Mouse (Mus musculus) spleen, adult 2 months (tissue): Measurements from ENCODE around the gene Rom1. TPM values are rescaled to one million over a fixed set of nuclear protein-coding genes. Genes with fewer than 3 reads are reported as not detected.

Source experiments
- DNase-seq, 2 experiments: peaks; one replicate each; pipeline versions ENCODE4 v3.0.0 to v3.0.0-alpha.2; 2012 to 2021; ENCODE audit warnings: low spot score in 2 of 2, low read depth in 1 of 2
- H3K27ac ChIP-seq: fragments of 200-500 bp; 2 replicates; pipeline ENCODE4 v1.5.1; 2012; ENCODE audit warnings: low read length, inconsistent platforms; ENCODE audit not compliant: insufficient read depth
- H3K27me3 ChIP-seq: fragments of 200-500 bp; 2 replicates; pipeline ENCODE4 v1.6.1; 2012; ENCODE audit warnings: mild to moderate bottlenecking, moderate library complexity, low read length, inconsistent platforms; ENCODE audit not compliant: control insufficient read depth, insufficient read depth
- H3K36me3 ChIP-seq: fragments of 200-500 bp; 2 replicates; pipeline ENCODE4 v1.6.1; 2012; ENCODE audit warnings: mild to moderate bottlenecking, low read length, inconsistent platforms; ENCODE audit not compliant: control insufficient read depth, insufficient read depth
- H3K4me1 ChIP-seq: fragments of 200-500 bp; 2 replicates; pipeline ENCODE4 v1.6.1; 2011; ENCODE audit warnings: inconsistent platforms; ENCODE audit not compliant: control insufficient read depth, insufficient read depth, insufficient read length
- H3K4me3 ChIP-seq: fragments of 200-500 bp; 2 replicates; pipeline ENCODE4 v1.5.1; 2011; ENCODE audit warnings: mild to moderate bottlenecking, inconsistent platforms; ENCODE audit not compliant: insufficient read depth, insufficient read length; ENCODE audit errors: extremely low read depth
- CTCF ChIP-seq: fragments of 200-500 bp; IDR thresholded peaks from 2 replicates; pipeline ENCODE4 v1.5.1; 2011; ENCODE audit warnings: mild to moderate bottlenecking, inconsistent platforms; ENCODE audit not compliant: insufficient read depth, insufficient read length, insufficient replicate concordance; ENCODE audit errors: extremely low read depth
- POLR2A ChIP-seq: fragments of 200-500 bp; IDR thresholded peaks from 2 replicates; pipeline ENCODE4 v1.6.1; 2011; ENCODE audit warnings: low read depth, low read length, inconsistent platforms
- WGBS: fragments of 180-500 bp; shearing (Covaris S2); methylation state at CpG from one replicate; pipeline ENCODE4 v1.1.7; 2018; 5-methylcytosine and 5-hydroxymethylcytosine counted together
- polyA plus RNA-seq: library from polyadenylated mRNA; depleted of rRNA; stranded (reverse); fragments of >200 nt; gene quantifications from 2 replicates; pipeline ENCODE4 v1.2.3, GENCODE M21; 2012

The Rom1 gene
- polyA plus RNA-seq, 1 experiment = 10.0 TPM

DNA sequence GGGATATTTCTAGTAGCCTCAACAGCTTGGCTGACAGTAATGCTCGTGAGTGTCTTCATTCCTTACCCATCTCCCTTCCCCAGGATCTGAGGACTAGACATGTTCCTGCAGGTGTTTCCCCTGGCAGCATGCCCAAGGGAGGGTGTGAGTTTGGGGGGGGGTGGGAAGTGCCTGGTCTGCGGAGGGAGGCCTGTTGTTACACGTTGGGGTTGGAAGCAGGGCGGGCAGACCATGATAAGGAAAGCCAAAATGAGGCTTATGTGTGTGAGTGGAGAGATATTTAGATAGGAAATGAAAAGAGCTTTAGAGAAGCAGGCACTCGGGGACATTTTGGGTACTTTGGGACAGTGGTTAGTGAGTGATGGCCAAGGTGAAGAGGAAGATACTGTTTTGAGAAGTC, 14.9 kb upstream of the Rom1 start:
- Histone ChIP-seq H3K36me3 (peaks cover 41% of the 10 kb centered on the region), H3K27ac (peak overlapping the region; percentile 5; the same call in 1 of the 2 replicates)

DNA sequence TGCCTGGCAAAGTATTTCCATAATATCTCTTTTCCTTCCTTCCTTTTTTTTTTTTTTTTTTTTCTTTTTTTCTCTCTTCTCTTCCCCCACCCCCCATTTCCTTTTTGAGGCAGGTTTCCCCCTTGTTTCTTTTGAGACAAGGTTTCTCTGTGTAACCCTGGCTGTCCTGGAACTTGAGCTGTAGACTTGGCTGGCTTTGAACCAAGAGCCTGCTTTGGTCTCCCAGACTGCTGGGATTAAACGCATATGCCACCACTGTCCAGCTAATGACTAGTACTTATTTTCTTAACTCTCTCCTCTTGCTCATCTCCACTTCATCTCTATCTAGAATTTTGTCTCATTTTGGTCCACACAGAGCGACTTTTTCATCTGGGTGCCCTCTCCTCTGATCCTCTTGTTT, 13.9 kb upstream of the Rom1 start:
- peaks cover 17% of the 10 kb centered on the region for H3K4me1 ChIP-seq
- no peak for DNase-seq
- 35% methylated on average over 2 of the region's 2 CpGs for WGBS
- H3K36me3 ChIP-seq = peaks cover 36% of the 10 kb centered on the region
- H3K4me3 ChIP-seq = peak overlapping the region; percentile 93
- H3K27me3 ChIP-seq = no peaks in the 10 kb centered on the region
- TF ChIP-seq CTCF = no peak
- TF ChIP-seq POLR2A = no peak
- H3K27ac ChIP-seq = no peak overlapping the region

More for the DNA sequence above, 14.9 kb upstream of the Rom1 start:
- H3K4me1 ChIP-seq = peaks cover 17% of the 10 kb centered on the region
- DNase-seq = no peak
- H3K27me3 ChIP-seq = no peaks in the 10 kb centered on the region
- TF ChIP-seq CTCF (no peak), POLR2A (no peak)
- WGBS = 19% methylated on average over 5 of the region's 5 CpGs
- H3K4me3 ChIP-seq = no peak overlapping the region

GRCm38 (mm10) chr19:8942276-8942964, 13.3 kb upstream of the Rom1 start:
- Histone ChIP-seq H3K36me3 (peaks cover 32% of the 10 kb centered on the region), H3K27me3 (no peaks in the 10 kb centered on the region), H3K4me1 (peaks cover 17% of the 10 kb centered on the region), H3K4me3 (peak overlapping the region; percentile 93), H3K27ac (peak overlapping the region; percentile 99)
- no peak for TF ChIP-seq CTCF
- TF ChIP-seq POLR2A = peak; percentile 20; the same call in 1 of the 2 replicates
- DNase-seq = peak in 1 of 2 experiments; percentile 54
- under 1% methylated on average over 46 of the region's 46 CpGs for WGBS

GRCm38 (mm10) chr19:8941515-8942217, 12.5 kb upstream of the Rom1 start, which contains the start of gene Mta2:
TSS of gene Mta2 (plus strand) at chr19:8941875.
- WGBS = under 1% methylated on average over 64 of the region's 64 CpGs
- H3K4me3 ChIP-seq = peak within 1 kb of the TSS; percentile 93
- H3K27me3 ChIP-seq = no peaks in the 10 kb centered on the region
- peaks cover 17% of the 10 kb centered on the region for H3K4me1 ChIP-seq
- peak; percentile 89 for TF ChIP-seq POLR2A
- TF ChIP-seq CTCF = no peak
- peaks cover 30% of the 10 kb centered on the region for H3K36me3 ChIP-seq
- DNase-seq = peak; percentile 95 to 97
- peak within 1 kb of the TSS; percentile 99 for H3K27ac ChIP-seq

DNA sequence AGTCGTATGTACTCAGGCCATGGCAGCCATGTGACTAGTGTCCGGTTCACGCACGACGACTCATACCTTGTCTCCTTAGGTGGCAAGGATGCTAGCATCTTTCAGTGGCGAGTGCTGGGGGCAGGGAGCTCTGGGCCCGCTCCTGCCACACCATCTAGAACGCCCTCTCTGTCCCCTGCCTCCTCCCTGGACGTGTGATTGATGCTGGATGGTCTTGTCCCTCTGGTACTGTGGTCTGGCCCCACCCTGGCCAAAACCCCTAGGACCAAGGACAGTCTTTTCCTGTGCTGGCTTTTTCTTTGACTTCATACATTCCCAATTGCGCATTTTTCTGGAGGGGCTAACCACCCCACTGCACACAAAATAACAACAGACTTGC, 12.0 kb upstream of the Rom1 start:
- H3K27ac ChIP-seq = peak overlapping the region; percentile 65
- H3K36me3 ChIP-seq = peaks cover 31% of the 10 kb centered on the region
- DNase-seq = no peak
- peaks cover 17% of the 10 kb centered on the region for H3K4me1 ChIP-seq
- TF ChIP-seq POLR2A (no peak), CTCF (no peak)
- H3K4me3 ChIP-seq = peak overlapping the region; percentile 36; the same call in 1 of the 2 replicates
- WGBS = 59% methylated on average over 10 of the region's 10 CpGs
- no peaks in the 10 kb centered on the region for H3K27me3 ChIP-seq

- peaks cover 17% of the 10 kb centered on the region for H3K4me1 ChIP-seq
- H3K36me3 ChIP-seq = peaks cover 30% of the 10 kb centered on the region
- H3K27me3 ChIP-seq = no peaks in the 10 kb centered on the region
- no peak for DNase-seq
- TF ChIP-seq POLR2A (no peak), CTCF (no peak)
- no peak overlapping the region for H3K4me3 ChIP-seq
- no peak overlapping the region for H3K27ac ChIP-seq
- WGBS = 88% methylated on average over 15 of the region's 15 CpGs
Measured at GRCm38 (mm10) chr19:8940526-8941133, 11.5 kb upstream of the Rom1 start.
